Comparison of ENCODE assay signal across 8 mouse cellular contexts in the genomic region with DNA sequence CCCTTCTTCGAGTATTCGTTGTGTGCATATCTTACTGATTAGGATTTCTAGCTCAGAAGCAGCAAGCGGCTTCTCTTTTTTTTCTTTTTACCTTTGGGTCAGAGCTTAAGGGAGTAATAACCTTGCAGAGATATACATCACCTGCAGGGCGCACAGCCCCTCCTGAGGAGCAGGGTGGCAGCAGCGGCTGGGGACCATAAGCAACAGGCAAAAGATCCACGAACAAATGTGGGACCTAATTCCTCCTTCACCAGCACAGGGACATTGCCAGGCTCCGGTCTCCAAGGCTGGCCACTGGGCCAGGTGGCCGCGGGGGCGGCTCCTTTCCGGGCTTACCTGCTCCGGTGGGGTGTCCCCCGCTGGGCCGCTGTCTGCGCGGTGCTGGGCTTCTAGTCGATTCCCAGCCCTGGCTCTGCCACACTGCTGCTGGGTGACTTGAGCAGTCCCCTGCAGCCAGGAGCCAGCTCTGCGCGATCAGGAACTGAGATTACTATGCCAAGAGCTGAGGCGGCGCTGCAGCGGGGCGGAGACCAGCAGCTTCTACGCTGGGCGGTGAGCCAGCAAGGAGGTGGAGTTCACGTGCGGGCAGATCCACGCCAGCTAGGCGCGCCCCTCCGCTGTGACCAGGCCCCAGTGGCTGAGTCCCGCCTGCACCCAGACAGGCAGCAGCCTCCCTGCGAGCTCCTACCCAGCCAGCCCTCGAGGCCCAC. TPM values are rescaled to one million over a fixed set of nuclear protein-coding genes. Genes with fewer than 3 reads are reported as not detected.
DNase-seq lines count a peak whose midpoint lies in the region; ATAC-seq and TF ChIP-seq lines count a peak whose summit lies in the region.

A gene (minus strand): TSS at position 471 of the 710 bp plus-strand sequence.

- intact Hi-C loops in heart, postnatal 25 days (cut with DNase I), result no loop called here

- H3K36me3 ChIP-seq in ES-Bruce4 (ENCODE audit: control insufficient read depth, insufficient read depth, low read length, poor library complexity, severe bottlenecking), result no peaks in the 10 kb centered on the region
- no peaks in the 10 kb centered on the region for H3K36me3 ChIP-seq in forebrain, embryonic 16.5 days (ENCODE audit: control insufficient read depth, insufficient read depth)
- no peaks in the 10 kb centered on the region for H3K36me3 ChIP-seq in liver, postnatal 0 days (replicated peaks; ENCODE audit: insufficient read depth, low read length)
- no peaks in the 10 kb centered on the region for H3K36me3 ChIP-seq in neural tube, embryonic 13.5 days
- no peaks in the 10 kb centered on the region for H3K36me3 ChIP-seq in stomach, postnatal 0 days (ENCODE audit: control insufficient read depth, insufficient read depth, low read length)

- peak within 1 kb of the TSS; percentile 1; the same call in 1 of the 2 replicates for H3K9ac ChIP-seq in ES-Bruce4 (ENCODE audit: low read depth, poor library complexity, severe bottlenecking)
- peak within 1 kb of the TSS; percentile 73 for H3K9ac ChIP-seq in forebrain, embryonic 16.5 days (replicated peaks; ENCODE audit: low read depth, low read length)
- H3K9ac ChIP-seq in liver, postnatal 0 days (replicated peaks), result peak within 1 kb of the TSS; percentile 74
- peak within 1 kb of the TSS; percentile 73 for H3K9ac ChIP-seq in neural tube, embryonic 13.5 days
- peak within 1 kb of the TSS; percentile 69 for H3K9ac ChIP-seq in stomach, postnatal 0 days (ENCODE audit: low read length)

- ATAC-seq in forebrain, embryonic 16.5 days, result peak; percentile 97
- peak; percentile 93 for ATAC-seq in liver, postnatal 0 days
- peak; percentile 97 for ATAC-seq in neural tube, embryonic 13.5 days (ENCODE audit: low read depth)
- peak; percentile 96 for ATAC-seq in stomach, postnatal 0 days (ENCODE audit: low FRiP score, low TSS enrichment)

- H3K9me3 ChIP-seq in ES-Bruce4 (replicated peaks; ENCODE audit: control insufficient read depth, insufficient read depth, low read length, poor library complexity, severe bottlenecking), result no peaks in the 10 kb centered on the region
- H3K9me3 ChIP-seq in forebrain, embryonic 16.5 days (ENCODE audit: control insufficient read depth, low read length), result no peaks in the 10 kb centered on the region
- H3K9me3 ChIP-seq in liver, postnatal 0 days (ENCODE audit: low read length), result no peaks in the 10 kb centered on the region
- H3K9me3 ChIP-seq in neural tube, embryonic 13.5 days, result no peaks in the 10 kb centered on the region
- H3K9me3 ChIP-seq in stomach, postnatal 0 days (ENCODE audit: control insufficient read depth, low read length), result no peaks in the 10 kb centered on the region

- WGBS in cerebellum, adult 2 months, result 4% methylated on average over 34 of the region's 34 CpGs
- WGBS in forebrain, embryonic 16.5 days, result 7% methylated on average over 34 of the region's 34 CpGs
- 5% methylated on average over 34 of the region's 34 CpGs for WGBS in large intestine, adult 2 months
- WGBS in liver, postnatal 0 days (ENCODE audit: insufficient replicate concordance), result 9% methylated on average over 30 of the region's 34 CpGs
- WGBS in neural tube, embryonic 13.5 days, result 10% methylated on average over 34 of the region's 34 CpGs
- 6% methylated on average over 32 of the region's 34 CpGs for WGBS in stomach, postnatal 0 days

- peak; percentile 96 to 98 for DNase-seq in cerebellum, adult 2 months
- DNase-seq in heart, postnatal 25 days (ENCODE audit: low spot score), result peak; percentile 46
- peak; percentile 73 for DNase-seq in large intestine, adult 2 months (ENCODE audit: low read depth, low spot score)
- peak; percentile 82 for DNase-seq in liver, postnatal 0 days
- peak; percentile 94 for DNase-seq in stomach, postnatal 0 days (ENCODE audit: low spot score)

- no peak for TF ChIP-seq EP300 in ES-Bruce4 (IDR thresholded peaks at IDR 0.05; ENCODE audit: insufficient read depth, low read depth, low read length)
- no peak for TF ChIP-seq EP300 in liver, postnatal 0 days (IDR thresholded peaks at IDR 0.05; ENCODE audit: low read depth)
- TF ChIP-seq EP300 in stomach, postnatal 0 days (optimal IDR thresholded peaks at IDR 0.05), result no peak

- peak within 1 kb of the TSS; percentile 59 for H3K4me3 ChIP-seq in ES-Bruce4 (ENCODE audit: low read depth, low read length)
- peak within 1 kb of the TSS; percentile 57 for H3K4me3 ChIP-seq in cerebellum, adult 2 months (replicated peaks; ENCODE audit: insufficient read depth, low read depth, low read length)
- peak within 1 kb of the TSS; percentile 53 for H3K4me3 ChIP-seq in forebrain, embryonic 16.5 days (replicated peaks; ENCODE audit: low read length)
- peak within 1 kb of the TSS; percentile 59 for H3K4me3 ChIP-seq in liver, postnatal 0 days (ENCODE audit: low read depth, low read length)
- H3K4me3 ChIP-seq in neural tube, embryonic 13.5 days, result peak within 1 kb of the TSS; percentile 46
- H3K4me3 ChIP-seq in stomach, postnatal 0 days (ENCODE audit: low read depth, low read length), result peak within 1 kb of the TSS; percentile 50

- TF ChIP-seq POLR2A in ES-Bruce4 (IDR thresholded peaks at IDR 0.05; ENCODE audit: insufficient read depth, low read length), result no peak
- peak; percentile 36; the same call in 1 of the 2 replicates for TF ChIP-seq POLR2A in cerebellum, adult 2 months (IDR thresholded peaks at IDR 0.05; ENCODE audit: borderline replicate concordance, insufficient read depth, low read length)

- 0 out of 2 replicates have a peak, but pooled peaks cover 1% of the 10 kb centered on the region for H3K27me3 ChIP-seq in ES-Bruce4 (ENCODE audit: control insufficient read depth, insufficient read depth, low read length, poor library complexity, severe bottlenecking)
- no peaks in the 10 kb centered on the region for H3K27me3 ChIP-seq in cerebellum, adult 2 months (ENCODE audit: control insufficient read depth, insufficient read depth, low read length)
- no peaks in the 10 kb centered on the region for H3K27me3 ChIP-seq in forebrain, embryonic 16.5 days (replicated peaks; ENCODE audit: control insufficient read depth, insufficient read depth, low read length)
- no peaks in the 10 kb centered on the region for H3K27me3 ChIP-seq in liver, postnatal 0 days (ENCODE audit: insufficient read depth, low read length)
- peaks cover 6% of the 10 kb centered on the region; the same call in 1 of the 2 replicates for H3K27me3 ChIP-seq in neural tube, embryonic 13.5 days
- no peaks in the 10 kb centered on the region for H3K27me3 ChIP-seq in stomach, postnatal 0 days (ENCODE audit: control insufficient read depth, insufficient read depth, low read length)

- no peaks in the 10 kb centered on the region for H3K4me1 ChIP-seq in ES-Bruce4 (ENCODE audit: control insufficient read depth, insufficient read depth, low read length)
- peaks cover 20% of the 10 kb centered on the region; the same call in 1 of the 2 replicates for H3K4me1 ChIP-seq in cerebellum, adult 2 months (ENCODE audit: control insufficient read depth, insufficient read depth, low read length)
- peaks cover 8% of the 10 kb centered on the region; the same call in 1 of the 2 replicates for H3K4me1 ChIP-seq in forebrain, embryonic 16.5 days (replicated peaks; ENCODE audit: control insufficient read depth, insufficient read depth, low read length)
- H3K4me1 ChIP-seq in liver, postnatal 0 days (ENCODE audit: insufficient read depth), result peaks cover 16% of the 10 kb centered on the region; the same call in 1 of the 2 replicates
- peaks cover 10% of the 10 kb centered on the region for H3K4me1 ChIP-seq in neural tube, embryonic 13.5 days (replicated peaks)
- no peaks in the 10 kb centered on the region for H3K4me1 ChIP-seq in stomach, postnatal 0 days (replicated peaks; ENCODE audit: control insufficient read depth, insufficient read depth)

- no peak for TF ChIP-seq CTCF in ES-Bruce4 (IDR thresholded peaks at IDR 0.05; ENCODE audit: low read depth, low read length)
- TF ChIP-seq CTCF in cerebellum, adult 2 months (IDR thresholded peaks at IDR 0.05; ENCODE audit: borderline replicate concordance, insufficient read depth, low read depth, low read length), result no peak
- TF ChIP-seq CTCF in liver, postnatal 0 days (IDR thresholded peaks at IDR 0.05; ENCODE audit: low read depth), result no peak
- peak; percentile 51 for TF ChIP-seq CTCF in stomach, postnatal 0 days (IDR thresholded peaks at IDR 0.05; ENCODE audit: low read depth)

- peak within 1 kb of the TSS; percentile 88 for H3K4me2 ChIP-seq in forebrain, embryonic 16.5 days (ENCODE audit: low read length)
- peak within 1 kb of the TSS; percentile 72 for H3K4me2 ChIP-seq in liver, postnatal 0 days (ENCODE audit: low read depth, low read length)
- peak within 1 kb of the TSS; percentile 81 for H3K4me2 ChIP-seq in neural tube, embryonic 13.5 days
- peak within 1 kb of the TSS; percentile 77 for H3K4me2 ChIP-seq in stomach, postnatal 0 days (replicated peaks; ENCODE audit: low read depth)

- H3K27ac ChIP-seq in ES-Bruce4 (ENCODE audit: insufficient read depth, low read length), result no peak within 1 kb of the TSS
- H3K27ac ChIP-seq in cerebellum, adult 2 months (ENCODE audit: insufficient read depth, low read length), result peak within 1 kb of the TSS; percentile 93
- peak within 1 kb of the TSS; percentile 74 for H3K27ac ChIP-seq in forebrain, embryonic 16.5 days (ENCODE audit: low read length)
- peak within 1 kb of the TSS; percentile 81 for H3K27ac ChIP-seq in liver, postnatal 0 days (ENCODE audit: low read depth)
- peak within 1 kb of the TSS; percentile 57; the same call in 1 of the 2 replicates for H3K27ac ChIP-seq in neural tube, embryonic 13.5 days (replicated peaks)
- H3K27ac ChIP-seq in stomach, postnatal 0 days (replicated peaks), result peak within 1 kb of the TSS; percentile 86

RNA-seq across cellular contexts. Expression of the gene that starts here (rescaled TPM):
- polyA plus RNA-seq in ES-Bruce4 (2011; ENCODE audit: insufficient read depth, insufficient read length, low read depth, missing spikeins), result 0.19 TPM in 1 of 2 replicates, not detected in the other
- polyA plus RNA-seq in cerebellum, adult 2 months (2012; rRNA removed), result 1.8 and 2.5 TPM in 2 replicates
- 3.3 and 5.3 TPM in 2 replicates for polyA plus RNA-seq in forebrain, embryonic 16.5 days (2015; fragmentation: Nextera tagmentation; extraction: Ambion mirVana)
- under 1 TPM; 0.36 to 0.44 TPM for total RNA-seq in heart, postnatal 25 days (2021)
- polyA plus RNA-seq in large intestine, adult 2 months (2012; rRNA removed), result 0.69 and 3.1 TPM in 2 replicates
- polyA plus RNA-seq in liver, postnatal 0 days (2015; fragmentation: Nextera tagmentation; extraction: Ambion mirVana), result 1.3 and 1.5 TPM in 2 replicates
- polyA plus RNA-seq in neural tube, embryonic 13.5 days (2015; fragmentation: Nextera tagmentation; extraction: Ambion mirVana), result 1.4 and 1.7 TPM in 2 replicates
- 2.1 and 2.7 TPM in 2 replicates for polyA plus RNA-seq in stomach, postnatal 0 days (2015; fragmentation: Nextera tagmentation; extraction: Ambion mirVana)

Comparison
In these comparisons a context has a peak if more than half of its experiments do, and no peak if none do; other contexts are left out.
1. Peak in DNase-seq in heart, postnatal 25 days; RNA of the gene not detected or under 1 TPM.
2. H3K9ac ChIP-seq: peak in every context shown above with its lines; median percentile 74 in liver, postnatal 0 days; 73 in forebrain, embryonic 16.5 days; 73 in neural tube, embryonic 13.5 days; 69 in stomach, postnatal 0 days; 1 in ES-Bruce4.
3. DNase-seq: peak in every context shown above with its lines; median percentile 97 in cerebellum, adult 2 months; 94 in stomach, postnatal 0 days; 82 in liver, postnatal 0 days; 73 in large intestine, adult 2 months; 46 in heart, postnatal 25 days.